10 mouse cellular contexts compared by ENCODE assay signal in the genomic region with DNA sequence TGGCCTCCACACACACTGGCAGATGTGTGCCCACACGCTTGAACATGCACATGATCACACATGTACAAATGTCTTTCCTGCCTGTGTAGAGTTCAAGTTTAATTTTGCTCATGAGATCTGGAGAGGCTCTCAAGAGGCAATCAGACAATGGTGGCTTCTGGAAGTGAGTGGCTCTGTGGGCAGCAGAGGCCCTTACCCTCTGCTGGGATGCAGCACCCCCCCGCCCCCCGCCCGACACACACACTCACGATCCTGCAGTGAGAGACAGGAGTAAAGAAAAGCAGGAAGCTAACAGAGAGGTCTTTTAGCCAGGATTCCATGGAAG. TPM values are rescaled to one million over a fixed set of nuclear protein-coding genes. Genes with fewer than 3 reads are reported as not detected.
A peak's percentile ranks its signal among the peaks of the same experiment; 100 is the strongest.
DNase-seq lines count a peak whose midpoint lies in the region; ATAC-seq and TF ChIP-seq lines count a peak whose summit lies in the region.
"Had no signal": no experiment of that assay in that cellular context is flagged by ENCODE, and none has a peak within 500 bp of the region (broad histone marks: within the 10 kb centered on the region; RNA-seq: fewer than 3 reads in every experiment).

No protein-coding gene starts in this region.

- H3K79me2 ChIP-seq in heart, adult 2 months (replicated peaks; ENCODE audit: control insufficient read depth, insufficient read depth, low read length): no peaks in the 10 kb centered on the region

- 0 out of 2 replicates have a peak, but pooled peaks have one; percentile 13 for ATAC-seq in liver, embryonic 12.5 days
- no peak for ATAC-seq in liver, postnatal 0 days
- peak; percentile 59; the same call in 1 of the 2 replicates for ATAC-seq in stomach, embryonic 15.5 days (ENCODE audit: insufficient read depth, low FRiP score, low read depth)

- no peaks in the 10 kb centered on the region for H3K36me3 ChIP-seq in heart, adult 2 months (ENCODE audit: control insufficient read depth, insufficient read depth, low read length)
- H3K36me3 ChIP-seq in liver, embryonic 12.5 days: no peaks in the 10 kb centered on the region
- no peaks in the 10 kb centered on the region for H3K36me3 ChIP-seq in liver, postnatal 0 days (replicated peaks; ENCODE audit: insufficient read depth, low read length)
- no peaks in the 10 kb centered on the region for H3K36me3 ChIP-seq in limb, embryonic 10.5 days
- H3K36me3 ChIP-seq in stomach, embryonic 15.5 days: no peaks in the 10 kb centered on the region

- no peak overlapping the region for H3K9ac ChIP-seq in heart, adult 2 months (ENCODE audit: low read depth, low read length)
- H3K9ac ChIP-seq in liver, embryonic 12.5 days: no peak overlapping the region
- H3K9ac ChIP-seq in liver, postnatal 0 days (replicated peaks): no peak overlapping the region
- H3K9ac ChIP-seq in stomach, embryonic 15.5 days: no peak overlapping the region

- 51% methylated on average over 5 of the region's 5 CpGs for WGBS in heart, adult 2 months
- 58% methylated on average over 5 of the region's 5 CpGs for WGBS in liver, embryonic 12.5 days (ENCODE audit: insufficient replicate concordance)
- 66% methylated on average over 5 of the region's 5 CpGs for WGBS in liver, postnatal 0 days (ENCODE audit: insufficient replicate concordance)
- 77% methylated on average over 5 of the region's 5 CpGs for WGBS in limb, embryonic 10.5 days
- 68% methylated on average over 5 of the region's 5 CpGs for WGBS in stomach, embryonic 15.5 days

- TF ChIP-seq POLR2A in heart, adult 2 months (IDR thresholded peaks at IDR 0.05; ENCODE audit: insufficient read depth, low read depth, low read length): no peak

- no peak overlapping the region for H3K4me2 ChIP-seq in liver, embryonic 12.5 days
- H3K4me2 ChIP-seq in liver, postnatal 0 days (ENCODE audit: low read depth, low read length): no peak overlapping the region
- no peak overlapping the region for H3K4me2 ChIP-seq in stomach, embryonic 15.5 days

- H3K9me3 ChIP-seq in liver, embryonic 12.5 days (replicated peaks): no peaks in the 10 kb centered on the region
- no peaks in the 10 kb centered on the region for H3K9me3 ChIP-seq in liver, postnatal 0 days (ENCODE audit: low read length)
- H3K9me3 ChIP-seq in limb, embryonic 10.5 days (replicated peaks): no peaks in the 10 kb centered on the region
- H3K9me3 ChIP-seq in stomach, embryonic 15.5 days: no peaks in the 10 kb centered on the region

- H3K27ac ChIP-seq in heart, adult 2 months: peak overlapping the region; percentile 82
- peak overlapping the region; percentile 53; the same call in 1 of the 2 replicates for H3K27ac ChIP-seq in liver, embryonic 12.5 days
- H3K27ac ChIP-seq in liver, postnatal 0 days (ENCODE audit: low read depth): no peak overlapping the region
- peak overlapping the region; percentile 32; the same call in 1 of the 2 replicates for H3K27ac ChIP-seq in limb, embryonic 10.5 days
- peak overlapping the region; percentile 51 for H3K27ac ChIP-seq in stomach, embryonic 15.5 days

- H3K4me3 ChIP-seq in heart, adult 2 months: no peak overlapping the region
- no peak overlapping the region for H3K4me3 ChIP-seq in liver, embryonic 12.5 days
- H3K4me3 ChIP-seq in liver, postnatal 0 days (ENCODE audit: low read depth, low read length): no peak overlapping the region
- H3K4me3 ChIP-seq in limb, embryonic 10.5 days: no peak overlapping the region
- H3K4me3 ChIP-seq in stomach, embryonic 15.5 days (replicated peaks): no peak overlapping the region

- no peak for TF ChIP-seq EP300 in heart, adult 2 months (IDR thresholded peaks at IDR 0.05; ENCODE audit: insufficient read depth, low read depth, low read length)
- no peak for TF ChIP-seq EP300 in liver, postnatal 0 days (IDR thresholded peaks at IDR 0.05; ENCODE audit: low read depth)

- intact Hi-C loops in heart, adult 2 months (cut with DNase I): loop anchor here (2.0 to 5.0 kb wide), 2 partner anchors 30 to 36 kb away; no protein-coding TSS in a partner anchor
- intact Hi-C loops in left cerebral cortex, postnatal 4 days (cut with DNase I): no loop called here

- TF ChIP-seq CTCF in heart, adult 2 months (IDR thresholded peaks at IDR 0.05): no peak
- no peak for TF ChIP-seq CTCF in liver, postnatal 0 days (IDR thresholded peaks at IDR 0.05; ENCODE audit: low read depth)

- peaks cover 10% of the 10 kb centered on the region for H3K4me1 ChIP-seq in heart, adult 2 months (ENCODE audit: control insufficient read depth, insufficient read depth, low read length)
- H3K4me1 ChIP-seq in liver, embryonic 12.5 days: no peaks in the 10 kb centered on the region; the same call in 1 of the 2 replicates
- H3K4me1 ChIP-seq in liver, postnatal 0 days (ENCODE audit: insufficient read depth): no peaks in the 10 kb centered on the region
- peaks cover 15% of the 10 kb centered on the region for H3K4me1 ChIP-seq in limb, embryonic 10.5 days
- peaks cover 11% of the 10 kb centered on the region for H3K4me1 ChIP-seq in stomach, embryonic 15.5 days

- no peaks in the 10 kb centered on the region for H3K27me3 ChIP-seq in heart, adult 2 months (ENCODE audit: control insufficient read depth, insufficient read depth, low read length)
- H3K27me3 ChIP-seq in liver, embryonic 12.5 days (replicated peaks): no peaks in the 10 kb centered on the region
- H3K27me3 ChIP-seq in liver, postnatal 0 days (ENCODE audit: insufficient read depth, low read length): no peaks in the 10 kb centered on the region
- H3K27me3 ChIP-seq in limb, embryonic 10.5 days (ENCODE audit: low read depth, poor library complexity, severe bottlenecking): no peaks in the 10 kb centered on the region
- no peaks in the 10 kb centered on the region for H3K27me3 ChIP-seq in stomach, embryonic 15.5 days (replicated peaks)

- DNase-seq in heart, adult 2 months: no peak
- DNase-seq in heart, adult 11 months: no peak
- no peak for DNase-seq in liver, postnatal 0 days
- no peak for DNase-seq in limb, embryonic 10.5 days (ENCODE audit: low spot score)
- no peak for DNase-seq in spleen, postnatal 10 days (ENCODE audit: low spot score in 2 of 2)
- DNase-seq in left cerebral cortex, postnatal 4 days: no peak
- DNase-seq: gastrocnemius, postnatal 10 days; lung, postnatal 36 days had no signal

RNA-seq across cellular contexts. Expression of a gene that starts 31.1 kb away (rescaled TPM):
- 10 to 100 TPM in 1 of 2 experiments, 1 to 10 TPM in 1; 9.4 to 16.0 TPM for total RNA-seq in heart, adult 2 months (2021)
- polyA plus RNA-seq in heart, adult 2 months (2012; rRNA removed): 21.3 and 23.8 TPM in 2 replicates
- polyA plus RNA-seq in liver, embryonic 12.5 days (2016; fragmentation: Nextera tagmentation; extraction: Ambion mirVana): 6.2 and 6.4 TPM in 2 replicates
- polyA plus RNA-seq in liver, postnatal 0 days (2015; fragmentation: Nextera tagmentation; extraction: Ambion mirVana): 2.6 and 2.8 TPM in 2 replicates
- polyA plus RNA-seq in limb, embryonic 10.5 days (2016; fragmentation: Nextera tagmentation; extraction: Ambion mirVana): 9.9 and 13.4 TPM in 2 replicates
- 20.0 and 20.8 TPM in 2 replicates for polyA plus RNA-seq in stomach, embryonic 15.5 days (2015; fragmentation: Nextera tagmentation; extraction: Ambion mirVana)
- 10 to 100 TPM; 13.8 to 14.6 TPM for total RNA-seq in left cerebral cortex, postnatal 4 days (2021)
